Mouse (Mus musculus) liver, embryonic 14.5 days (tissue): ENCODE measurements at regions not wholly inside any gene's neighbourhood (a gene's known extent, or its start where the extent isn't known, plus 50 kb on each side); places are given as distances from the start of the nearest gene placed in this dataset.

Source experiments
- CTCF ChIP-seq: IDR thresholded peaks from 2 replicates; pipeline ENCODE4 v1.5.1; 2016; ENCODE audit warnings: antibody characterized with exemption, low read depth, control low read depth
- EP300 ChIP-seq: IDR thresholded peaks from 2 replicates; pipeline ENCODE4 v1.6.1; 2016; ENCODE audit warnings: antibody characterized with exemption, low read depth

DNA sequence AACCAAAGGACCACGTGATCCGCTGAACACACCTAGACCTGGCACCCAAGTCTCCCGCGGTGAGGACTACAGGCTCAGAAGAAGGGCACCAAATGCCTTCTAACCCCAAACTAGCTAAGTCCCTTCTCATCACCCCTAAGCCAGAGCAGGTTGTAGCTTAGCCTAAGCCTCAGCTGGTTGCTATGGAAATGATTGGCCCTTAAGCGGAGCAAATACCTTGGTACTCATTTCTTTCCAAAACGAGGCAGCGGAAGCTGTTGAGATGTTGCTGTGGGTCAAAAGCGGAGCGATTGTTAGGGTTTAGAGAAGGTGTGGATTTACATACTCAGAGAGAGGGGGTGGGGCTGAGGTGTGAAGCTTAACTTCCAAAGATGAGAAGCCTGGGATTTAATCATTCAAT, 145.7 kb downstream of the Cct6b start:
- TF ChIP-seq EP300: no peak
- no peak for TF ChIP-seq CTCF
